Mouse (Mus musculus): ENCODE results near the gene Ldb2. TPM values are rescaled to one million over a fixed set of nuclear protein-coding genes. Genes with fewer than 3 reads are reported as not detected.

The Ldb2 gene
- polyA plus RNA-seq, 1 experiment from 2014 or later = 49.5 TPM

DNA sequence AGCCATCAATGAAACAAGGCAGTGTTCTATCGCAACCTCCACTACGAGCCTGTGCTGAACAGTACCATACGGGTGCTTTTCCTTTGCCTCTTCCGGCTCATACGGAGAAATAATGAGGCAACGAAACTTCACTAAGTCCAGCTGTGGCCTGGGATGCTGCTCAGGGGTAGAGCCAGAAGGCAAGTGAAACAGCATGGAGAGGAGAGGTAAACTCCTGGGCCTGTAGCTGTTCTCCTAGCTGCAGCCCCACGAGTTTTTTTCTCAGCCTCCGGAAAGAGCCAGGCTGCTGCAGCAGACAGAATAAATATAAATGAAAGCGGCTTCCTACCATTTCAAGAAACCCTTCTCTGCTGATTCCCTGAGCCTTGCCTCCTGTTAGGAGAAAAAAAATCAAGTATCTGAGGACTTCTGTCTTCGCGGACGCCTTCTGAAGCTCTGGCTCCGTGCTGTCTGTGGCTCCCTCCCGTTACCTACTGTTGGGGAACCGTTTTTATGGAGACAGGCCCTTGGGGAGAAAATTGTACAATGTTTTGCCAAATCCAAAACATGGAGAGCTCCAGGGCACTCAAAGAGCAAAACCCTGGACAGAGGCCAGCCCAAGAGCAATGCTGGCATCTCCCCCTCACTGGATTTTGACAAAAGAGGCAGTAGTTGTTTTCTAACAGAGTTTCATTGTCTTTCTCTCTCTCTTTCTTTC, 205.8 kb downstream of the Ldb2 start:
- H3K4me3 ChIP-seq (ENCODE audit: low read length) = no peak overlapping the region
- peaks cover 8% of the 10 kb centered on the region for H3K4me1 ChIP-seq (replicated peaks; ENCODE audit: control insufficient read depth, insufficient read depth, low read length)
- ATAC-seq (ENCODE audit: low read depth) = no peak; the same call in 1 of the 2 replicates
- peak overlapping the region; percentile 61 for H3K27ac ChIP-seq (ENCODE audit: low read length)
- H3K27me3 ChIP-seq (ENCODE audit: control insufficient read depth, insufficient read depth, low read depth, low read length) = no peaks in the 10 kb centered on the region
- no peaks in the 10 kb centered on the region for H3K36me3 ChIP-seq (ENCODE audit: control insufficient read depth, insufficient read depth, low read length)
- WGBS = 53% methylated on average over 15 of the region's 15 CpGs
- peak overlapping the region; percentile 41; the same call in 1 of the 2 replicates for H3K9ac ChIP-seq (ENCODE audit: low read length)
- H3K9me3 ChIP-seq (ENCODE audit: control insufficient read depth, low read length) = no peaks in the 10 kb centered on the region
- peak overlapping the region; percentile 35; the same call in 1 of the 2 replicates for H3K4me2 ChIP-seq (ENCODE audit: low read depth, low read length)

DNA sequence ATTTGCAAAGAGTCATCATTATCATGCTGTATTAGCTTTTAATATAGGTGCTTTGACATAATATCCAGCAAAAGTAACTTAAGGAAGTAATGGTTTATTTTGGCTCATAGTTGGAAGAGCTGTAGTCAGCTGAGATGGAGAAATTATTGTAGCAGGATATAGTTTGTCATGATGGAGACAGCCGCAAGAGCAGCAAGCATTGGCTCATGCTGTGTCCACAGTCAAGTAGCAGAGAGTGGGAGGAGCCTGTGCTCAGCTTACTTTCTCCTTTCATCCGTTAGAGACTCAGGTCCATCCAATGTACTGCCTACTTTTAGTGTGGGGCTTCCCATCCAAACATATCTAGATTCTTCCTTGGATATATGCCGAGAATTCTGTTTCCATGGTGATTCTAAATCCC, 208.7 kb downstream of the Ldb2 start:
- no peaks in the 10 kb centered on the region for H3K27me3 ChIP-seq (ENCODE audit: control insufficient read depth, insufficient read depth, low read depth, low read length)
- 69% methylated on average over 3 of the region's 3 CpGs for WGBS
- H3K4me2 ChIP-seq (ENCODE audit: low read depth, low read length) = no peak overlapping the region
- no peak overlapping the region for H3K9ac ChIP-seq (ENCODE audit: low read length)
- H3K4me1 ChIP-seq (replicated peaks; ENCODE audit: control insufficient read depth, insufficient read depth, low read length) = peaks cover 8% of the 10 kb centered on the region
- no peaks in the 10 kb centered on the region for H3K9me3 ChIP-seq (ENCODE audit: control insufficient read depth, low read length)
- no peak overlapping the region for H3K4me3 ChIP-seq (ENCODE audit: low read length)
- no peak overlapping the region for H3K27ac ChIP-seq (ENCODE audit: low read length)
- ATAC-seq (ENCODE audit: low read depth) = no peak
- H3K36me3 ChIP-seq (ENCODE audit: control insufficient read depth, insufficient read depth, low read length) = no peaks in the 10 kb centered on the region

DNA sequence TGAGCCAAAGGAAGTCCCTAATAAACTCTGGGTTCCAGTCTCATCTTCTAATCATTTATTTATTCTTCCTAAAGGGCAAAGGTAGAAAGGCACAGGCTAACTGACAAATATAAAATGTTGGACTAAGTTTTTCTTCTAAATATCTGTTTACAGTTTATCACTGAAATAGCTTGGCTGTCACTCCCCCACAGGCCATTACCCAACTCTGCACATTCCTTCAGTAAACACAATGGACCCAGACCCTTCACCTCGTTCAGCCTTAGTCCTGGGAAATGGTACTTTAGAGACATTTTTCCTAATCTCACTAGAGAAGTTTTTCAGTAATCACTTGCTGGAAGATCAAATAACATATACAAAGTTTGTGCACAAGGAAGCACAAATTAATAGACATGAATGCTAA, 210.2 kb downstream of the Ldb2 start:
- Histone ChIP-seq H3K4me1 (replicated peaks; ENCODE audit: control insufficient read depth, insufficient read depth, low read length) (peaks cover 8% of the 10 kb centered on the region), H3K4me3 (ENCODE audit: low read length) (no peak overlapping the region), H3K27ac (ENCODE audit: low read length) (no peak overlapping the region), H3K9me3 (ENCODE audit: control insufficient read depth, low read length) (no peaks in the 10 kb centered on the region), H3K4me2 (ENCODE audit: low read depth, low read length) (no peak overlapping the region), H3K36me3 (ENCODE audit: control insufficient read depth, insufficient read depth, low read length) (no peaks in the 10 kb centered on the region), H3K27me3 (ENCODE audit: control insufficient read depth, insufficient read depth, low read depth, low read length) (no peaks in the 10 kb centered on the region), H3K9ac (ENCODE audit: low read length) (no peak overlapping the region)
- ATAC-seq (ENCODE audit: low read depth) = 0 out of 2 replicates have a peak, but pooled peaks have one; percentile 50
- 14% methylated on average over 1 of the region's 1 CpGs for WGBS

DNA sequence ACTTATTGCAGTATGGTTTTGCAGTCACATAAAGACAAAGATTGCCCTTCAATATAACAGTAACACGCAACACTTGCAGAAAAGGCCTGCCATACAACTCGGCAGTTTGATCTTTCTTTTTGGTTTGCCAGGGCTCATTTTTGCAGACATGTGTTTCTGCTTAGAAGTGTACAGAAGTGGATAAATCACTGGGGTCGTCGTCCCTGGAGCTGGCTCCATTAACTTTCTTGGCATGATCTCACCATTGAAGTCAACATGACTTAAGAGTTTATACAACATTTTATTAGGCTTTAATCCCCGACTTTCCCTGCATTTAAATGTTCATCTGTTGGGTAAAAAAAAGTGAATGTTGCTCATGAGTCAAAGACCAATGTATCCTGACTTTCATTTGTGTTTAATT, 212.9 kb downstream of the Ldb2 start:
- Histone ChIP-seq H3K9ac (ENCODE audit: low read length) (no peak overlapping the region), H3K27me3 (ENCODE audit: control insufficient read depth, insufficient read depth, low read depth, low read length) (no peaks in the 10 kb centered on the region), H3K27ac (ENCODE audit: low read length) (no peak overlapping the region), H3K36me3 (ENCODE audit: control insufficient read depth, insufficient read depth, low read length) (no peaks in the 10 kb centered on the region), H3K4me3 (ENCODE audit: low read length) (no peak overlapping the region), H3K4me1 (replicated peaks; ENCODE audit: control insufficient read depth, insufficient read depth, low read length) (peaks cover 3% of the 10 kb centered on the region; the same call in 1 of the 2 replicates), H3K4me2 (ENCODE audit: low read depth, low read length) (no peak overlapping the region), H3K9me3 (ENCODE audit: control insufficient read depth, low read length) (no peaks in the 10 kb centered on the region)
- WGBS = 38% methylated on average over 5 of the region's 5 CpGs
- ATAC-seq (ENCODE audit: low read depth) = 0 out of 2 replicates have a peak, but pooled peaks have one; percentile 45

DNA sequence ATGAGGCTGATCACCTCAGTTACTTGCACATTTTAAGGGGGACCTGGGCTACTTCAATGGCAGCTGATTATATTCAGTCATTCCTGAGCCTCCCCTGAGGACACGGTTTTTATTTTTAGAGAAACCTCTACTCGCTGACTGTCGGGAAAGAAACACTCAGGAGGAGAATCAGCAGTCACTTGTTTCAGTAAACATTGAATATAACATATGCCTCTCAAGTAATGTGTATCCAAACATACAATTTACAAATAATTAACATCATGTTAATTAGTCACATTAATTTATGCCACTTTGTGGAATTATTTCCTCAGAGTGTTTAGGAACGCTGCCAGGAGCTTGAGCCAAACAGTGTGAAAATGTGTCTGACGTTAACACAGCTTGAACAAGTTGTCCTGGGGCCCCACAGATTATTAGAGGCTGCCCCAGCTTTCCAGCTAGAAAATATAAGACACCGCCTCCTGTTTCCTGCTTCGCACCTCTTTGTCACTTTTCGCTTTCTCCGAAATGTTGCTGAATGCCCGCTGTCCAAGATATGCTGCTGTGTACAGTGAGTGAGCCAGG, 219.5 kb downstream of the Ldb2 start:
- H3K4me2 ChIP-seq (ENCODE audit: low read depth, low read length) = no peak overlapping the region

DNA sequence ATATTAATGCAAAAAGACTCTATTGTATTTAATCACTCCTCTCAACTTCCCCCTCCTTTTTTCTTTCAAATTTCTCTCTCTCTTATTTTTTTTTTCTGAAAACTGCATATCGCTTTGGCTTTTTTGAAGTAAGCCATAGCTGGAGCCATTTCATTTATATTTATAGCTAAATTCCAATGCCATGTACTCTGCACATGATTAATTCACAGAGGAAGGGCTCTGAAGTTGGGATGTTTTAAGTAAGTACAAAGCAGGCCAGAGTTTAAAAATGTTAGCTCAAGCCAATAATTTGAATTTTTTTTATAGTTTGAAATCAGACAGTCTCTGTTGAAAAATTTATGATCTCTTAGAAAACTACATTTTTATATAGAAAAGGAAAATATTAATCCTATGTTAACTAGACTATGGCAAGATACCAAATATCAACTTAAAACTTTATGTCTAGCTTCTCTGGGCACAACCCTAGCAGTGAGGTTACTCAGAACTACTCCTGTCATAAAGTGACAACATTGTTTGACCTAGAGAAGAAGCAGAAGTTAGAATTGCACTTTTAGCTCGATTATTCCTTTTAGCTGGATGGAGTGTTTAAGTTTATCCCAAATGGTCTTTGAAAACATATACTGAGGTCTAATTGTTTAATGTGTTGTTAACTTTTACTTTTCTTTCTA, 222.7 kb downstream of the Ldb2 start:
- Histone ChIP-seq H3K36me3 (ENCODE audit: control insufficient read depth, insufficient read depth, low read length) (no peaks in the 10 kb centered on the region), H3K27me3 (ENCODE audit: control insufficient read depth, insufficient read depth, low read depth, low read length) (no peaks in the 10 kb centered on the region), H3K4me3 (ENCODE audit: low read length) (no peak overlapping the region), H3K4me2 (ENCODE audit: low read depth, low read length) (no peak overlapping the region), H3K27ac (ENCODE audit: low read length) (no peak overlapping the region), H3K9me3 (ENCODE audit: control insufficient read depth, low read length) (no peaks in the 10 kb centered on the region), H3K4me1 (replicated peaks; ENCODE audit: control insufficient read depth, insufficient read depth, low read length) (peaks cover 9% of the 10 kb centered on the region; the same call in 1 of the 2 replicates), H3K9ac (ENCODE audit: low read length) (no peak overlapping the region)
- ATAC-seq (ENCODE audit: low read depth) = no peak
- 39% methylated on average over 2 of the region's 2 CpGs for WGBS

More for the DNA sequence above, 219.5 kb downstream of the Ldb2 start:
- Histone ChIP-seq H3K4me1 (replicated peaks; ENCODE audit: control insufficient read depth, insufficient read depth, low read length) (peaks cover 9% of the 10 kb centered on the region; the same call in 1 of the 2 replicates), H3K27me3 (ENCODE audit: control insufficient read depth, insufficient read depth, low read depth, low read length) (no peaks in the 10 kb centered on the region), H3K9ac (ENCODE audit: low read length) (no peak overlapping the region), H3K27ac (ENCODE audit: low read length) (no peak overlapping the region), H3K9me3 (ENCODE audit: control insufficient read depth, low read length) (no peaks in the 10 kb centered on the region), H3K36me3 (ENCODE audit: control insufficient read depth, insufficient read depth, low read length) (no peaks in the 10 kb centered on the region), H3K4me3 (ENCODE audit: low read length) (no peak overlapping the region)
- ATAC-seq (ENCODE audit: low read depth) = no peak
- WGBS = 50% methylated on average over 10 of the region's 10 CpGs

DNA sequence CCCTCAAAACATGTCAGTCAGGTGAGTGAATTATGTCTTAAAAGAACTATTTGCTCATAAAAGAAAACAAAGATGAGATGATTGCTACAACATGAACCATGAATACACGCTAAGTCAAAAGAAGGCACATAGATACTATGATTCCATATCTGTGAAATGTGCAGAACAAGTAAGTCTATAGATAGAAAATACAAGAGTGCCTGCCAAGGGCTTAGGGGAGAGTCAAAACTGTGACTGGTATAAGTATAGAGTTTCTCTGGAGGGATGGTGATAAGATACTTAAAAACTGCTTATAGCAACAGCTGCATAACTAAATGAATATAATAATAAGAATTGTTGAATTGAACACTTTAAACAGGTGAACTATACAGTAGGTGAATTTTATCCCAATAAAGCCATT, 224.8 kb downstream of the Ldb2 start:
- no peak overlapping the region for H3K9ac ChIP-seq (ENCODE audit: low read length)
- H3K9me3 ChIP-seq (ENCODE audit: control insufficient read depth, low read length) = no peaks in the 10 kb centered on the region
- no peak for ATAC-seq (ENCODE audit: low read depth)
- no peak overlapping the region for H3K4me2 ChIP-seq (ENCODE audit: low read depth, low read length)
- no peak overlapping the region for H3K27ac ChIP-seq (ENCODE audit: low read length)
- H3K27me3 ChIP-seq (ENCODE audit: control insufficient read depth, insufficient read depth, low read depth, low read length) = no peaks in the 10 kb centered on the region
- no peaks in the 10 kb centered on the region for H3K36me3 ChIP-seq (ENCODE audit: control insufficient read depth, insufficient read depth, low read length)
- no peaks in the 10 kb centered on the region for H3K4me1 ChIP-seq (replicated peaks; ENCODE audit: control insufficient read depth, insufficient read depth, low read length)
- H3K4me3 ChIP-seq (ENCODE audit: low read length) = no peak overlapping the region
- WGBS = 88% methylated on average over 1 of the region's 1 CpGs

DNA sequence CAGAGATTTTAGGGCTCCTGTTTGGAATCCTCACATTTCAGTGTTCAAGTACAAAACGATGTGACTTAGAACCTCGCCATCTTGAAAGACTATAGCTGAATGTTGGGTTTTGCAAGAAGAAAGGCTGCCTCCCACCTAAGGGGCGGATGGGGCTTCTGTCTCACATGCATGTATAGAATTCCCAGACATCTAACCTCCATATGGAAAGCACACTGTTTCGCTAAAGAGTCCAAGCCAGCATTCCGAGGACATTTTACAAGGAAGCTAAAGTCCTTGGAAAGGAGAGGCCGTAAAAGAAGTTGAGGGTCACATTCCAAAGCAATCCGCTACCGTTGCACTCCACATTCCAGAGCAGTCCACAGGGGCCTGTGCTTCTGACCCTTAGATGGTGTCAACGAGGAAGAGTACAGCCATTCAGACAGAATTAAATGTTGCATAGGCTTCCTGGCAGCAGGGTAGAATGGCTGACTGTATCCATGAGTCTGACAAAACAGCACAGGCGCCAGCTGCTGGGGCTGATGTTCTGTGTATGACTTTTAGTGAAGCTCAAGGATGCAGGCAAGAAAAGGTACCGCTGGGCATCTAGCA, 245.6 kb downstream of the Ldb2 start:
- Histone ChIP-seq H3K27me3 (ENCODE audit: control insufficient read depth, insufficient read depth, low read depth, low read length) (no peaks in the 10 kb centered on the region), H3K4me2 (ENCODE audit: low read depth, low read length) (no peak overlapping the region), H3K27ac (ENCODE audit: low read length) (no peak overlapping the region), H3K36me3 (ENCODE audit: control insufficient read depth, insufficient read depth, low read length) (no peaks in the 10 kb centered on the region), H3K9me3 (ENCODE audit: control insufficient read depth, low read length) (no peaks in the 10 kb centered on the region), H3K4me1 (replicated peaks; ENCODE audit: control insufficient read depth, insufficient read depth, low read length) (no peaks in the 10 kb centered on the region), H3K4me3 (ENCODE audit: low read length) (no peak overlapping the region), H3K9ac (ENCODE audit: low read length) (no peak overlapping the region)
- ATAC-seq (ENCODE audit: low read depth) = peak; percentile 51; the same call in 1 of the 2 replicates
- WGBS = 60% methylated on average over 11 of the region's 11 CpGs

DNA sequence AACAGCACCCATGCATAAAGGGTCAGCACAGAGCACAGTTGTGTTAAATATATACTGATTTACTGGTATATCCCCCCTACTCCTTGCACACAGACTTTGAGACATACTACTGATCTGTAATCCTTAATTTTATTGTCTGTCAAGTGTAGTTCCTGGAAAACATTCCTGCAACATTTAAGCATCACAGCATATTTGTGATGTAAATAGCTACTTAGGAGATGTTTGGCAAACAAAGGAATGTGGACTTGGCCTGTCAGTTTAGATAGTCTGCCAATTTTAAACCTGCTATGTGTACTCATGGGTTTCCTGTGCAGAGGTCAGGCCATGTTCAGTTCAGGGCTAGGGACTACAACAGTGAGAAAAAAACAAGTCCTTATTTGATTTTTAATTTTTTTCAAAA, 246.3 kb downstream of the Ldb2 start:
- H3K9ac ChIP-seq (ENCODE audit: low read length) = no peak overlapping the region
- no peaks in the 10 kb centered on the region for H3K27me3 ChIP-seq (ENCODE audit: control insufficient read depth, insufficient read depth, low read depth, low read length)
- no peak overlapping the region for H3K4me2 ChIP-seq (ENCODE audit: low read depth, low read length)
- H3K4me3 ChIP-seq (ENCODE audit: low read length) = no peak overlapping the region
- no peak for ATAC-seq (ENCODE audit: low read depth)
- no peaks in the 10 kb centered on the region for H3K4me1 ChIP-seq (replicated peaks; ENCODE audit: control insufficient read depth, insufficient read depth, low read length)
- no peak overlapping the region for H3K27ac ChIP-seq (ENCODE audit: low read length)
- no peaks in the 10 kb centered on the region for H3K9me3 ChIP-seq (ENCODE audit: control insufficient read depth, low read length)
- no peaks in the 10 kb centered on the region for H3K36me3 ChIP-seq (ENCODE audit: control insufficient read depth, insufficient read depth, low read length)
